Mouse (Mus musculus) ovary, postnatal 10 days (tissue): ENCODE results near the gene Tpgs1.

Source experiments
- DNase-seq: peaks from one replicate; pipeline ENCODE4 v3.0.0; 2022; ENCODE audit warnings: low spot score

Tpgs1 gene

DNA sequence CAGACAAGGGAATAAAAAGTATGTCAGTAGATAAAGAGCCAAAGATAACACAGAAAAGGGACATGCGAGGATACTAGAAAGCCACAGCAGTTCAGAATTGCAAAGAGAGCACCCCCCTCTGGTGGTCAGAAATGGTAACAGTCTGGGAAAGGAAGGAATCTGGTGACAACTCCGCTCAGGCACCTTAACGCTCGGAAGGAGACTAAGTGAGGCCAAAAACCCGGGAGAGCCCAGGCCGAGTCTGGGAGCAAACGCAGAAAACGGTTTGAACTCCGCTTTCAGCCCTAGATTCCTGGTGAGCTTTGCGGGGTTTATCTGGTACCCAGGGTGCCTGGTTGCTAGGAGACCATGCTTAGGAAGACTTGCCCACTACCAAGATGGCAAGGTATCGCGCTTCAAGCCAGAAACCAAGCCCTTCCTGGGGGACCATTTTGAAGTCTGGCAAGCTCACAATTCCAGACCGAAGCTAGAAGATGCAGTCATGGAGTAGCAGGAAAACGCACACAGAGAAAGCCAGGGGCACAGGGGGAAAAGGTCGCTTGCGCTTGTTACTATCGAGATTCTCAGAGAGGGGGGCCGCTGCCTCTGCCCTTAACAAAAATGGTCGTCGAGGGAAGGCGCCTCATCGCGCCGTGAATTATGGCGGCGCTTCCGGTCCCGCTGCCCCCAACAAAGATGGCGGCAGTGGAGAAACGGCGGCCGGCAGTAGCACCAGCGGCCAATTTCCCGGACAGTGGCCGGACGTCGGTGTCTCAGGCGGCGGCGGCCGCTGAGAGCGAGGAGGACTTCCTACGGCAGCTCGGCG lies at the start of gene Tpgs1:
Gene Tpgs1 (plus strand): TSS at position 599 of the 805 bp plus-strand sequence.
- peak; percentile 76 for DNase-seq

GRCm38 (mm10) chr10:79623950-79624349 lies 45.2 kb upstream of the Tpgs1 start:
- no peak for DNase-seq

- no peak for DNase-seq
Observed at GRCm38 (mm10) chr10:79625398-79625797, 43.8 kb upstream of the Tpgs1 start.

DNA sequence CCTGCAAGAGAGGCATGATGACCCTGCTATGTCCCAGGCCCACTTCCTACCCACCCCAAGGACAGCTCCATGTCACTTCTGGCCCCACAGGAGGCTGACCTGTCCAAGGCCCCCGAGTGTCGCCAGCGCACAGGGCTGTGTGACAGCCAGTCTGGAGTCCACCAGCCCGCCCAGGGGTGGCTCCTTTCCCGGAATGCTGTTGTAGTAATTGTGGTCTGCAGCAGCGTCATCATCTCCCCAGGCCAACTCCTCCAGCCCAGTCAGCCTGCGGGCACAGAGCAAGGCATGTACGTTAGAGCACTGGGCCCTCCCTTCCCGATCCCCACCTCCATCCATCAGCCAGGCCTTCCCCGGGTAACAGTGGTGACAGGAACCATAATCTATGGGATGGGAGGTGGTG lies 43.0 kb upstream of the Tpgs1 start:
- DNase-seq = no peak

DNA sequence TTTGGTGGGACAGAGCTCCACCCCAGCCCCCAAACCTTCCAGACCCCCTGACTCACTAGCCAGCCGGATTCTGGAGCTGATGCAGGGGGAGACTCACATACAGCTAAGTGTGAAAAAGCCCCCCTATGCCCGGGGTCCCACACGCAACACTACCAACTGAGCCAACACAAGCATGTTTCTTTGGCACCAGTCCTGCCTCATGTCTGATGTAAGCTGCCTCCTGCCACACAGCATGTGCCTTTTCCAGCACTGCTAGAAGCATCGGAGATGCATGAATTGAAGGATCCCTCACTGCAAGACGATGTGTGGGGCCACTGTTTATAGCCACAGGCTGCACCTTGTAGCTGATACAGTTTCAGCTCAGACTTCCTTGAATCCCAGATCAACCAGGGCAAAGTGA lies 40.8 kb upstream of the Tpgs1 start:
- no peak for DNase-seq

GRCm38 (mm10) chr10:79631432-79631831 lies 37.7 kb upstream of the Tpgs1 start:
- no peak for DNase-seq

DNA sequence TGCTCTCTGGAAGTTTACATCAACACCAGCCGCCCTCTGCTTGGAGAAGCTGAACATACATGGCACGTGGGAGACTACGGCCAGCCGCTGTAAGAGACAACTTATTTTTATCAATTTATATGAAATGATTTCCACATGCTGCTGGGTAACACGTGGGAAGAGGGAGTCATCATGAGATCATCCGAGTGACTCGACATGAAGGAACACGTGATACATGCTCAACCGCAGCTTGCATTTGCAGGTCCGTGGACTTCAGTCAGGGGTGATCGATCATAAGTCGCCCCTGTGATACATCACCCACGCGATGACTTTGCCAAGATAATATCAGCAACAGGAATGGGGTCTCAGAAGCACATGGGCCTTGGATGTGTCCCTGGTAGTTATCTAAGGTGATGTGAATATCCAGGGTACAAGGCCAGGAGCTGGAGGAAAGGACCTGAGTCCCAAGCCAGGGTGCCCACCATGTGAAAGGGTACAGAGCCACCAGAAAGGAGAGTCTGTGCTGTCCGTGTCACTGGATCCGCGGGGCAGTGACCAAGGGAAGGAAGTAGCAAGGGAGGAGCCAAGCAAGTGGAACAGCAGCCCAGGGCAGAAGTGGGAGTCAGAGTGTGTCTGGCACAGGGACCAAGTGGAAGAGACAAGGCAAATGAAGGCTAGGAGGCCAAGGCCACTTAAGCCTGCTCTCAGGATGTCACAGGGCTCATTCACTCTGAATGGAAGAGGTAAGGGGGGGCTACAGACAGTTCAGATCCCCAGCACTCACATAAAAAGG lies 36.0 kb upstream of the Tpgs1 start:
- DNase-seq = no peak

- no peak for DNase-seq
Observed at GRCm38 (mm10) chr10:79636287-79636686, 32.9 kb upstream of the Tpgs1 start.

DNA sequence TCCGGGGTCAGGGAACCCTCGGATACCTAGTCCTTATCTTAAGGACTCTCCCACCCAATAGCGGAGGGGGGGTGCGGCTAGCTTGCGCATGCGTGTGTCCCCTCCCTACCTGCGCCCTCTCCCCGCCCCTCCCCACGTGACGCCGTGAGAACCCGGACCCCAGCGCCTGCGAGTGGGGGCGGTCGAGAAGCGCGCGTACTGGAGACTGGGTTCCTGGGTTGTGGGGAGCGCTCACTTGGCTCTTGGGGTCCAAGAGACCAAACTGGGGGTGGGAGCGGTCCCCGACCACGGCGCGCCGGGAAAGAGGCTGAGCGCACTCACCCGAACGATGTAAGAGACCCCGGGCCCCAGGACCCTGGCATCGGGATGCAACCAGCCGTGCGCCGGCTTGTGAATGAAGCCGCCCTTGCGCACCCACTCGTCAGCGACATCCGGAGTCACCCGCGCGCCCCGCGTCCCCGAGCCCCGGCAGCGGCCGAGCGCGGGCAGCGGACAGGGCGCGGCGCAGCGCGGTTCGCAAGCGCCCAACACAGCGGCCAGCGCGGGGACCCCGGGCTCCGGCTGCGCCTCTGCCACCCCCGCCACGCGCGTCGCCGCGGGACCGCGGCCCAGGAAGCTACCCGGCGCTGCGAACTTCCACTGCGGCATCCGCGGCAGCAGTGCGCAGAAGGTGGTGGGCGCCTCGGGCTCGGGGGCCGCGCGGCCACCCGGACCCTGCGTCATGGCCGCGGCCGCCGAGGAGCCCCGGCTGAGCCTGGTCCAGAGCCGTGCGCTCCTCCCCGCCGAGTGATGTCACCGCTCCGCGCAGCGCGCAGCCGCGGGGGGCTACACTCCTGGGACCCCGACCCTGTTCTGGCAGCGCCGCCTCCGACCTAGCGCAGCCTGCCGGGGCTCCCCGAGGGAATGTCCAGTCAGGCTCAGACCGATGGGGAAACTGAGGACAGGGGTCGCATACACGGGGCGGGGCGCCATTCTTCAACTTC lies 31.8 kb upstream of the Tpgs1 start, which contains the start of gene Shc2:
Gene Shc2 (minus strand): TSS at position 791 of the 983 bp plus-strand sequence.
- DNase-seq = peak; percentile 38

DNA sequence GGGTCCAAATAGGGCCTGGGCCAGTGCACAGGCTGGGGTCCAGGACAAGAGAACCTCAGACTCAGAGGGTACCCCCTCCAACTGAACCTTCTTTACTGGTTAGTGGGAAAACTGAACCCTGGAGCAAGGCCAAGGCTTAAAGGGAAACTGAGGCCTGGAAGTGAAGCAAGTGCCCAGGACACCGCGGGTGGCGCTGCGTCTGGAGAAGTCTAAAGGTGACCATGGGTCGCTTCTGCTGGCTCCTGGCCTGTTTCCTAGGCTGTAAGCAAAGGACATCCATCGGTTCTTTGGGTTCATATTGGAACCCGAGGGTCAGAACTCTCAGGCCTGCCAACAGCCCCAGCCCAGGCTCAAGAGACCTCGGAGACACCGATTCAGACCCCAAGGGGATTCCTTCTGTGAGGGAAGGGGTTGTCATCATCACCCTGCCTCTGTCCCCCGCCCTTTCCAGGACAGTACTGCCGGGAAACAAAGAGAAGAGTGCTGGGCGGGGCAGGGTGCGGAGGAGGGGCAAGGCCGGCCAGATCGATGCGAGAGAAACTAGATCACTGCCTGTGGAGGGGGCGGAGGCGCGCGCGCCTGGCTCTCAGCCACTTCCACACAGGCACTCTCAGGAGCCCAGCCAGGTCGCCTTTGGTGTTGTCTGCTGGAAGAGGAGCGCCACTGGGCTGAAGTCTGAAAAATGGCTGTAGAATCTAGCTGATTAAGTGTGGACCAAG lies 30.5 kb upstream of the Tpgs1 start:
- DNase-seq = peak; percentile 26

GRCm38 (mm10) chr10:79645711-79646110 lies 23.5 kb upstream of the Tpgs1 start, which contains the start of gene Odf3l2:
Odf3l2 (minus strand) TSS chr10:79645738.
- no peak for DNase-seq

DNA sequence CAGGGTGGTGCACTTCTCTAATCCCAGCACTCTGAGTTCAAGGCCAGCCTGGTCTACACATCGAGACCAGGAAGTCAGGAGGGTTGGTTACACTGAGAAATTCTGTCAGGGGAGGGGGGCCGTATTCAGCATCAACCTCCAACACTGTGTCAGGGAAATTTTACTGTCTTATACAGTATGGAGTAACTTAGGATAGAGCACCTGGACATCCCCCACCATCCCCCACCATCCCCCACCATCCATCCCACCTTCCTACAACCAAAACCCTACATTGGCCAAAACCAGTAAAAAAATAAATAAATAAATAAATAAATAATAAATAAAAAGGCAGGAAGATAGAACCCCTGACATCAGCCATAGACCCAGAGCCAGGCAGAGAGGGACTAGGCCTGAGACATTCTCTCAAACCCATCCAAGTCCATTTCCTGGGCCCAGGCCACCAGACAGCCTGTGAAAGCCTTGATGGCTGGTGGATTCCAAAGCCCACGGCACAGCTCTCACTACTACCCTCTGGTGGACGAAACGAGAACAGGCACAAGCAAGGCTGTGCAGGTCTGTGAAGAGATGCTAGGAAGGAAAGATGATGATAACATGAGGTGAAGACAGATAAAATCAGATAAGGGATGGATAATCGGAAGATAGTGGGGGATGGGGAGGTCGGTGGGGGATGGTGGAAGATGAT lies 20.0 kb upstream of the Tpgs1 start:
- peak; percentile 42 for DNase-seq

DNA sequence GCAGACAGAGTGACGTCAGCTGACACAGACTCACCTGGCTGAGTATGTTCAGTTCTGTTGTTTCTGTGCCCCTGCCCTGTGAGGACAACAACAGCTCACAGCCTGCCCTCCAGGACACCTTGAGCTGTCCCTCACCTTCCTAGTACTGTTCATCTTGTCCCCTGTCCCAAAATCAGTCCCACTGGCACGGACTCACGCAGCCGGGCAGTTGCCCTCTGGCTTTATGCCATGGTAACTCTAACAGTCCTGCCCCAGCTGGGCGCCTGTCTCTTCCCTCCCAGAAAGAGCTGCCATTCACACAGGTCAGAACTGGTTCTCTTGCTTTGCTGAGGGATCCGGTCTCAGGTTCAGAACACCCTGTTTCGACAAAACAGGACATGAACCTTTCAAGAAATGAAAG lies 16.4 kb upstream of the Tpgs1 start:
- DNase-seq = no peak

DNA sequence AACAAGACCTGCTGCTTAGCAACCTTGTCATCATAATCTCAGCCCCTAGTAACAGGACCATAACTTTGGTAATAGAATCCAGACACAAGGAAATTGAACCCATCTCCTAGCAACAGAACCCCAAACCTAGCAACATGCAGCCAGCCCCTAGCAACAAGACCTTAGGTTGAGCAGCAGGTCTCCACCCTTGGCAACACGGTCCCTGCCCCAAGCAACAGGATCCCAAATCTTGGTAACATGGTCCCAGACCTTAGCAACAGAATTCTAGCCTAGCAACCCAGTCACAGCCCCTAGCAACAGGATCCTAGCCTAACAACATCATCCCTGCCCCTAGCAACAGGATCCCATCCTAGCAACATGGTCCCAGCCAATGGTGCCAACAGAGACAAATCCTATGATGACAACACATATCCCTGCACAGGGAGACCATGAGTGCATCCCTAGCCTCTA lies 14.2 kb upstream of the Tpgs1 start:
- no peak for DNase-seq

- no peak for DNase-seq
Observed at GRCm38 (mm10) chr10:79658829-79659228, 10.3 kb upstream of the Tpgs1 start.

DNA sequence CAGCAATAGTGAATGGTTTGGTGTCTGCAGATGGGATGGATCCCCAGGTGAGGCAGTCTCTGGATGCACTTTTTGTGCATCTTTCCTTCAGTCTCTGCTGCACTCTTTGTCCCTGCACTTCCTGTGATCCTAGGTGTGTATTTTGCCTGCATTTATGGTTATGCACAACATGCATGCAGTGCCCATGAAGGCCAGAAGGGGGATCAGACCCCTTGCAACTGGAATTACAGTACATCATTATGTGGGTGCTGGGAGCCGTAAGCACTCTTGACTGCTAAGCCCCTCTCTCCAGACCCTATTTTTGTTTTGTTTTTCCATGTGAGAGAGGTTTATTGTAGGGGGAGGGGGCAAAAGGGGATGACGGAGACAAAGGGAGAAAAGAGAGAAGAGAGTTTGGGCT lies 8.9 kb upstream of the Tpgs1 start:
- DNase-seq = no peak

DNA sequence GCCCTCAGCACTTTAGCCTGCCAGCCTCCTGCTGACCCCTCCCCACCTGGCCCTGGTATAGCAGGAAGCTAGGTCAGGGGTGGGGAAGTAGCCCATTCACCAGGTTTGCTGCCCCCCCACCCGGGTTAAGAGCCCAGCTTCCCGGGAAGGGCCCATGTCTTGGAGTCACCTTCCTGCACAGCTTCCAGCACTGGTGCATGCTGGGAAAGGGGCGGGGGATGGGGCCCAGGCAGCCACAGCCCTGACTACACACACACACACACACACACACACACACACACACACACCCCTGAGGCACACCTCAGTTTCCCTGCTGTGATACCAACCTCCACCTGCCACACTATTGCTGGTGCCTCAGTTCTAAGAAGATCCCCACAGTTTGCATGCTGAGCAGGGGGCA lies 7.3 kb upstream of the Tpgs1 start:
- DNase-seq = no peak

- DNase-seq = peak; percentile 38
Observed at GRCm38 (mm10) chr10:79664131-79664665, 5.0 kb upstream of the Tpgs1 start, which contains the start of gene Madcam1. Madcam1 (plus strand) TSS chr10:79664559.

- no peak for DNase-seq
Observed at GRCm38 (mm10) chr10:79665051-79665450, 4.1 kb upstream of the Tpgs1 start.

- no peak for DNase-seq
Observed at GRCm38 (mm10) chr10:79666493-79666892, 2.7 kb upstream of the Tpgs1 start.
